Mouse (Mus musculus) cerebellum, adult 2 months (tissue): ENCODE results near the gene Ank2. TPM values are rescaled to one million over a fixed set of nuclear protein-coding genes. Genes with fewer than 3 reads are reported as not detected.
A peak's percentile ranks its signal among the peaks of the same experiment; 100 is the strongest.

Experiments used
- DNase-seq, 2 experiments: peaks; one replicate each; pipeline ENCODE4 v3.0.0; 2021
- H3K27ac ChIP-seq: fragments of 200-500 bp; 2 replicates; pipeline ENCODE4 v1.5.1; 2012; ENCODE audit warnings: low read length, control low read depth, inconsistent platforms; ENCODE audit not compliant: insufficient read depth
- H3K27me3 ChIP-seq: fragments of 200-500 bp; 2 replicates; pipeline ENCODE4 v1.6.1; 2012; ENCODE audit warnings: inconsistent platforms, mild to moderate bottlenecking, low read length, moderate library complexity; ENCODE audit not compliant: control insufficient read depth, insufficient read depth
- H3K4me1 ChIP-seq: fragments of 200-500 bp; 2 replicates; pipeline ENCODE4 v1.6.1; 2011; ENCODE audit warnings: low read length; ENCODE audit not compliant: control insufficient read depth, insufficient read depth
- H3K4me3 ChIP-seq: fragments of 200-500 bp; replicated peaks from 2 replicates; pipeline ENCODE3; 2011; ENCODE audit warnings: mild to moderate bottlenecking, low read depth, low read length, control low read depth; ENCODE audit not compliant: insufficient read depth
- CTCF ChIP-seq: fragments of 200-500 bp; IDR thresholded peaks from 2 replicates; pipeline ENCODE4 v1.5.1; 2011; ENCODE audit warnings: low read depth, mild to moderate bottlenecking, control low read depth, low read length, moderate library complexity, borderline replicate concordance; ENCODE audit not compliant: insufficient read depth
- POLR2A ChIP-seq: fragments of 200-500 bp; IDR thresholded peaks from 2 replicates; pipeline ENCODE4 v1.6.1; 2011; ENCODE audit warnings: low read length, control low read depth, borderline replicate concordance; ENCODE audit not compliant: insufficient read depth
- WGBS: fragments of 180-500 bp; shearing (Covaris S2); methylation state at CpG from one replicate; pipeline ENCODE4 v1.1.7; 2018; 5-methylcytosine and 5-hydroxymethylcytosine counted together
- polyA plus RNA-seq: library from polyadenylated mRNA; depleted of rRNA; stranded (reverse); fragments of >200 nt; gene quantifications from 2 replicates; pipeline ENCODE4 v1.2.3, GENCODE M21; 2012

The Ank2 gene
- polyA plus RNA-seq, 1 experiment: 457 TPM

DNA sequence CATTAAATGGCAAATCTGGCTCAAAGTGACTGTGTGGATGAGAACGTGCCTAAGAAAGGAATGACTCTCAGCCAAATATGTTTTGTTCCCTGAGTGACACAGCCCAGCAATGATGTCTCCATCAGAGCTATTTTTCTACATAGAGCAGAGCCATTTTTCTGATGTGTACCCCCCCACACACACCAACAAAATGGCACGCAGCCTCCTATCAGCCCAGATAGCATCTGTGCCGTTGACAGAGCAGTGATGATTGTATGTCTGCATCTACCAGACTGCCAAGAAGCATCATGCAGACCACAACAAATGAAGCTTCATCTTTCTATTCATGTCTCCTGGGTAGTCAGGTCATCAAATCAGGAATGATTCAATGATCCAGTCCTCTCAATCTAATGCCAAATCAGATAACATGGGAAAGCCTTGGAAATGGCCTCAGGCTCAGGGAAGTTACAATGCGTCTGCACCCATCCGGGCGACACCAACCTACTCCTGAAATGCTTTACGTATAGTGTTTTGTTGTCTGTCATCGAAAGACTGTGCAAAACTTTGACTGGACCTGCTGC, 122.2 kb downstream of the Ank2 start:
- no peak for TF ChIP-seq POLR2A
- TF ChIP-seq CTCF: no peak
- H3K4me3 ChIP-seq: no peak overlapping the region
- no peaks in the 10 kb centered on the region for H3K4me1 ChIP-seq
- no peaks in the 10 kb centered on the region for H3K27me3 ChIP-seq
- WGBS: 82% methylated on average over 8 of the region's 8 CpGs
- DNase-seq: no peak
- no peak overlapping the region for H3K27ac ChIP-seq

DNA sequence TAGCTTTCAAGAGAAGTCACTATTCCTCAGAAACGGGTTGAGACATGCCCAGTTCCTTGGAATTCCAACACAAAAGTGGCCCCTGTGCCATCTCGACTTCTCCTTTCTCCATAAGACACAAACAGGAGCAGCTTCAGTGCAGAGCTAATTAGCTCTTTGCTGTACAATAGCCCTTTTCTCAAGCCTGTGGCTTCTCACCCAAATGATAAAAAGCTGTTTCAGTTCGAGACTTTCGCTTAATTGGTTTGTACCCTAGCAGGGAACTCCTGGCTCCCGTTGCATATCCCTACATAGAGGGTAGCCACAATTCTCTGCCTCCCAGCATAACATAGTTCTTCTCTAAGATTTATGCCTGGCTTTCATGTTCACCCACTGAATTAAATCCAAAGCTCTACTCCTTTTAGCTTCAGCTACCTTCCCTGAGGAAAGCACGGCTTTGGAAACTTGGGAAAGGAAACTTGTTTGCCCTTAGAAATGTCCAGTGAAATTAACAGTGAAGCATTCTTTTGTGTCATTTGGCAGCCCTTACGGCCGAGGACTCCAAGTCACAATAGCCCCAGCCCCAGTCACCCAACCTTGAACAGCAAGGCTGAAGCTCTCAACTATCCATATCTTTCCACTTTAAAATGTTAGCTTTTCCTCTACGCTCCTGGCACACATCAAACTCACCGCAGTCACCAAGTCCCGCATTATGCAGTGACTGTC, 123.0 kb downstream of the Ank2 start:
- Histone ChIP-seq H3K4me1 (no peaks in the 10 kb centered on the region), H3K27ac (no peak overlapping the region), H3K4me3 (no peak overlapping the region), H3K27me3 (no peaks in the 10 kb centered on the region)
- TF ChIP-seq CTCF: no peak
- no peak for DNase-seq
- 49% methylated on average over 11 of the region's 11 CpGs for WGBS

DNA sequence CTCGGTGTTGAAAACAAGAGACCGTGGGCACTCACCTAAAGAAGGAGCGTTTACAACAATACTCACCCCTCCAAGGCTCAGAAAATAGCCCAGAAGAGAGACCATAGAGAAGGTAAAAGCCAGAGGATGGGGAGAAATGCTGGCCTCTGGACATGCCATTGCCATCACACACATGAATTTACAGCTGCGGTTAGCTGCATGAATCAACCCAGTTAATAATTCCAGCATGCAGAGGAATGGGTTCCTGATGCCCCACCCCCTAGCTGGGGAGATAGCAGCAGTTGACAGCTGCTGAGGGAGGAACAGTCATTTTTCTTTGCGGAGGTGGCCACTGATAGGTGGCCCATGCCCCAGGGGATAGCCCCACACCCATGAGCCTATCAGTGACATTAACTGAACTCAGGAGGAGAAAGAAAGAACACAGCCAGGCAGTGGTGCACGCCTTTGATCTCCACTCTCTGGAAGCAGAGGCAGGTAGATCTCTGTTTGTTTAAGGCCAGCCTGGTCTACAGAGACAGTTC, 124.9 kb downstream of the Ank2 start:
- Histone ChIP-seq H3K4me1 (no peaks in the 10 kb centered on the region), H3K4me3 (no peak overlapping the region), H3K27me3 (no peaks in the 10 kb centered on the region), H3K27ac (no peak overlapping the region)
- TF ChIP-seq POLR2A: no peak
- no peak for TF ChIP-seq CTCF
- 90% methylated on average over 6 of the region's 6 CpGs for WGBS
- DNase-seq: no peak

DNA sequence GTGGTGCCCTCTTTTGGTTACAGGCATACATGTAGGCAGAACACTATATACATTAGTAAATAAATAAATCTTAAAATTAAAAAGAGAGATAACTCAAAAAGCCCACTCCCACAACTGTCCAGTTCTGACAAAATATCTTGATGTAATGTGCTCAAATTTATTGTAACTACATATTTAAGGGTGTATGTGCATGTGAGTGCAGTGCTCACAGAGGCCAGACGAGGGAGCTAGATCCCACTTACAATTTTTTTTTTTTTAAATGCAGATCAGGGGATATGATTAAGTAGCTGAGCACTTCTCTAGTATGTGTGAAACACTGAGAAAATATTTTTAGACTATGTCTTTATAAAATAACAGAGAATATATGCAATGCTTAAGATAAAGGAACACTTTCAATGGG, 127.4 kb downstream of the Ank2 start:
- TF ChIP-seq POLR2A (no peak), CTCF (no peak)
- H3K4me1 ChIP-seq: 0 out of 2 replicates have a peak, but pooled peaks cover 2% of the 10 kb centered on the region
- H3K4me3 ChIP-seq: no peak overlapping the region
- DNase-seq: no peak
- H3K27ac ChIP-seq: no peak overlapping the region
- WGBS: 98% methylated on average over 1 of the region's 1 CpGs
- no peaks in the 10 kb centered on the region for H3K27me3 ChIP-seq

DNA sequence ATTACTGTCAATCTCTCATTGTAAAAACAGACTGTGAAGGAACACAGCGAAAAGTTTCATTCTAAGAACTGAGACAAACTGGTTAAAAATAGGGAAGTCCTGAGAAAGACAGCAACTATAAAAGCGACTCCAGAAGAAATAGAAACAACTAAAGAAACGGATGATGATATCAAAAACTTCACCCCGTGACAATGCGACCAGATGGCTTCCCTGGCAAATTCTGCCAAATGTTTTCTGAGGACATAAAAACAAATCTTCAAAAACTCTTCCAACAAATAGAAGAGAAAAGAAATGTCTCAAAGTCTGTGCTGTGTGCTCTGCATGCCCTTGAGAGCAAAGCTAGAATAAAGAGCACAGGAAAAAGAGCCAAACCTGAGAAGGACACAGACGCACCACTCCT, 129.6 kb downstream of the Ank2 start:
- H3K27me3 ChIP-seq: no peaks in the 10 kb centered on the region
- 0 out of 2 replicates have a peak, but pooled peaks cover 2% of the 10 kb centered on the region for H3K4me1 ChIP-seq
- H3K4me3 ChIP-seq: no peak overlapping the region
- no peak overlapping the region for H3K27ac ChIP-seq
- no peak for DNase-seq
- 42% methylated on average over 6 of the region's 6 CpGs for WGBS
- no peak for TF ChIP-seq CTCF
- TF ChIP-seq POLR2A: no peak

DNA sequence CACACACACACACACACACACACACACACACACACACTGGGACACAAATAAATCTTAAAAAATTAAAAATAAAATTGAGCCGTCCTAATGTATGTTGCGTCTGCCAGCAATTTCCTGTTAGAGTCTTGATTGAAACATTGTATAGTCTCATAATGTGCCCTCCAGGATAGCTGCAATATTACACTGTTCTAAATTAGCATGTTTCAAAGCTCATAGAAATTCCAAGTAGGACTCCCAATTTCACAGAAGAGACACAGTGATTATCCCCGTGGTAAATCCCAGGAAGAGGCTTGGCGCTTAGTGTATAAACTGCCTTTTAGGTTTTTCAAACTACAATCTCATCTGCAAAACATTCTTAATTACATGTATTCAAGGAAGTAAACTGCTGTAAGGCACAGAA, 131.7 kb downstream of the Ank2 start:
- whole genome bisulfite sequencing: 92% methylated on average over 4 of the region's 4 CpGs
- no peak for DNase-seq
- no peak for TF ChIP-seq CTCF
- no peak for TF ChIP-seq POLR2A
- no peak overlapping the region for H3K27ac ChIP-seq
- H3K27me3 ChIP-seq: no peaks in the 10 kb centered on the region
- H3K4me1 ChIP-seq: peaks cover 4% of the 10 kb centered on the region; the same call in 1 of the 2 replicates
- H3K4me3 ChIP-seq: no peak overlapping the region

DNA sequence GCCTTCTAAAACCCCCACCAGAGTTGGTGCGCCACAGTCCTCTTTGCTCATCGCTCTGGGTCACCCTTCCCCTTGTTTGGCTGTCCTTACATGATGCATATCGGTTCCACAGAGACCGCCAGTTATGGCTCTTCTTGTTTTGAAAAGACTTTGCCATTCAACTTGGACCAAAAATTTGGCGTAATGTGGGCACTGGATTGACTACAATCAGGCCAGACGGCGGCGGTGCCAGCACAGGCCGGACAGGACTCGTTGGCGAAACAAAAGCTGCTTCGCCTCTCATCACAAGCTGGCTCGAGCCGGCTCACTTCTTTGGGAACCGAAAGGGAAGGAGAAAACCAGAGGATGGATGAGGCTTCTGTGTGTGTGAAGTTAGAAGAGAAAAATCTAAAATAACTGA, 135.6 kb downstream of the Ank2 start:
- peaks cover 2% of the 10 kb centered on the region; the same call in 1 of the 2 replicates for H3K4me1 ChIP-seq
- TF ChIP-seq POLR2A: no peak
- no peak for TF ChIP-seq CTCF
- H3K27me3 ChIP-seq: no peaks in the 10 kb centered on the region
- WGBS: 35% methylated on average over 15 of the region's 15 CpGs
- peak; percentile 31 to 46 for DNase-seq
- no peak overlapping the region for H3K4me3 ChIP-seq
- no peak overlapping the region for H3K27ac ChIP-seq
